Mouse (Mus musculus): ENCODE measurements around the gene Ank3.

GRCm38 (mm10) chr10:69870947-69871346, 472.4 kb downstream of the Ank3 start:
- TF ChIP-seq CTCF (IDR thresholded peaks at IDR 0.05; ENCODE audit: borderline replicate concordance, extremely low read depth, insufficient read depth, insufficient read length) (no peak), POLR2A (IDR thresholded peaks at IDR 0.05; ENCODE audit: borderline replicate concordance, extremely low read depth, insufficient read depth, insufficient read length, poor library complexity, severe bottlenecking) (no peak)

All from brain, embryonic 14.5 days (tissue).